Mouse (Mus musculus) lung, adult 2 months (tissue): ENCODE measurements around the gene Nvl. TPM values are rescaled to one million over a fixed set of nuclear protein-coding genes. Genes with fewer than 3 reads are reported as not detected.
A peak's percentile ranks its signal among the peaks of the same experiment; 100 is the strongest.

Experiments
- DNase-seq: peaks from one replicate; pipeline ENCODE4 v3.0.0; 2022
- H3K4me1 ChIP-seq: fragments of 200-500 bp; 2 replicates; pipeline ENCODE4 v1.6.1; 2011; ENCODE audit warnings: low read length; ENCODE audit not compliant: control insufficient read depth, insufficient read depth
- H3K4me3 ChIP-seq: fragments of 200-500 bp; replicated peaks from 2 replicates; pipeline ENCODE3; 2011; ENCODE audit warnings: low read depth, mild to moderate bottlenecking, control low read depth, low read length; ENCODE audit errors: extremely low read depth
- CTCF ChIP-seq: fragments of 200-500 bp; IDR thresholded peaks from 2 replicates; pipeline ENCODE4 v1.5.1; 2011; ENCODE audit warnings: mild to moderate bottlenecking, low read length, control low read depth; ENCODE audit not compliant: insufficient read depth
- POLR2A ChIP-seq: fragments of 200-500 bp; IDR thresholded peaks from 2 replicates; pipeline ENCODE4 v1.6.1; 2011; ENCODE audit warnings: low read depth, mild to moderate bottlenecking, control low read depth, low read length, borderline replicate concordance; ENCODE audit errors: extremely low read depth
- WGBS: fragments of 180-500 bp; shearing (Covaris S2); methylation state at CpG from one replicate; pipeline ENCODE4 v1.1.7; 2018; 5-methylcytosine and 5-hydroxymethylcytosine counted together
- polyA plus RNA-seq: library from polyadenylated mRNA; depleted of rRNA; stranded (reverse); fragments of >200 nt; gene quantifications from 2 replicates; pipeline ENCODE4 v1.2.3, GENCODE M21; 2012; rRNA removed

Gene Nvl
- 5.7 and 7.4 TPM in 2 replicates for polyA plus RNA-seq

DNA sequence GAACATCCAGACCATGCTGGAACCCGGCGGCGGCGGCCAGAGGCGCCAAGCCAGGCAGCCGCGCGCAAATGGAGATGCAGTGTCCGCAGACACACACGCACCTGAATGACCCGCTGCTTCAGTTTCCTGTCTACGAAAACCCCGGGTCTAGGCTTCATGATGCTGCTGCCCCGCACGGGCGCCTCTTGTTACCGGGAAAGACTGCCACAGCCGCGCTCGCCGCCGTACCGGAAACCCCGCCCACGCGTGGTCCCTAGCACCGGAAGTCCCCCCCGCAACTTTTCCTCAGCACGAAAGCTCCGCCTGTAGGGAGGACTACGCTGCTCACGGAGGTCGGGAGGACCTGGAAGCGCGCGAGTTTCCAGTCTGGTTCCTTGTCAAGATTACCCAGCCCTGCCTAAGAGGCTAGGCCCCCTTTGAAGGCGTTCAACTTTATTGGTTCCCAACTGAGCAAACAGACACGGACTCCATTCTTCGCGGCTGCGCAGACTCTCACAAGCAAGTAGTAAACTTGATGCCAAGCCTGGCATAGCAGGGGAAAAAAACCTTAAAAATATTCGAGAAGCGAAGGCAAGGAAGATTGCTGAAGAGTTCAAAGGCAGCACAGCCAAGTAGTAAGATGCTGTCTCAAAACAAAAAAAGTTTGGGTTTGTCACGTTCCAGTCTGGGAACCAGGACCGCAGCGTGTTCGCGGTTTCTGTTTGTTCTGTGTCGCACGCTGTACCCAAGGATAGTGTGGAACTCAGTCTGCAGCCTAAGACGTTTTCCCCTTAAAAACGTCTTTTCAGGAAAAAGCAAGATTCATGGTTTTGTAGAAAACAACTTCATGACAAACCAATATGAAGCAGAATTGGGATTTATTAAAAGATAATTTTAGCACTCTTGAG is at the start of gene Nvl, which contains the start of gene Cnih4:
Gene Nvl (minus strand): TSS at position 255 of the 887 bp plus-strand sequence.
Gene Cnih4 (plus strand): TSS at position 744 of the 887 bp plus-strand sequence.
- Histone ChIP-seq H3K4me1 (peaks cover 8% of the 10 kb centered on the region; the same call in 1 of the 2 replicates), H3K4me3 (peak within 1 kb of the TSS; percentile 80)
- TF ChIP-seq POLR2A: peak; percentile 54; the same call in 1 of the 2 replicates
- TF ChIP-seq CTCF: no peak
- under 1% methylated on average over 52 of the region's 52 CpGs for WGBS
- peak; percentile 93 for DNase-seq

DNA sequence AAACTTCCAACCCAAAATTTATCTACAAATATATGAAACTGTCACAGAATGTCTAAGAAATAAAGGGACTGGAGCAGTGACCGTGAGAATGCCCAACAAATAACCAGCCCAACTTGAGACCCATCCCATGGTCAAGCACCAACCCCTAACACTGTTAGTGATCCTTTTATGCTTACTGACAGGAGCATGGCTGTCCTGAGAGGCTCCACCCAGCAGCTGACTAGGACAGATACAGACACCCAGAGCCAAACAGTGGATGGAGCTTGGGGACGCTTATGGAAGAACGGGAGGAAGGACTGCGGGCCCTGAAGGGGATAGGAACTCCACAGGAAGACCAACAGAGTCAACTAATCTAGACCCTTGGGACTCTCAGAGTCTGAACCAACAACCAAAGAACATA is 44.9 kb upstream of the Nvl start:
- 90% methylated on average over 4 of the region's 4 CpGs for WGBS
- Histone ChIP-seq H3K4me3 (no peak overlapping the region), H3K4me1 (no peaks in the 10 kb centered on the region)
- TF ChIP-seq CTCF (no peak), POLR2A (no peak)
- DNase-seq: no peak

DNA sequence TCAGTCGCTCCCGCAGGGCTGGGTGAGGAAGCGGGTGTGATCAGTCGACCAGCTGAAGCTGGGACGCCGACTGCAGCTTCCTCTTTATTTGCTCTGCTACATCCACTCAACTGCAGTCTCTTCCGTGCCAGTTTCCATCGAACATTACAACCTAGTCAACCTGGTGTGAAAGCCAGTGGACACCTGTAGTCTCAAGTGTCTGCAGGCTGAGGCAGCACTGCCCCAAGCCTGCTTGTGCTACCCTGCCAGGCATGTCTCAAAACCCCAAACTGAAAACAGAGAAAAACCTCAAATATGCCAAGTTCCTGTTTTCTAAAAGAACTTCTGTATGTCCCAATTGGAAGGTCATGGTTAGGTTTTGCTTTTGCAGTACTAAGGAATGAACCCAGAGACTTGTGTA is 26.2 kb upstream of the Nvl start:
- no peak overlapping the region for H3K4me3 ChIP-seq
- H3K4me1 ChIP-seq: no peaks in the 10 kb centered on the region
- 50% methylated on average over 8 of the region's 8 CpGs for WGBS
- DNase-seq: no peak
- TF ChIP-seq CTCF (no peak), POLR2A (no peak)

DNA sequence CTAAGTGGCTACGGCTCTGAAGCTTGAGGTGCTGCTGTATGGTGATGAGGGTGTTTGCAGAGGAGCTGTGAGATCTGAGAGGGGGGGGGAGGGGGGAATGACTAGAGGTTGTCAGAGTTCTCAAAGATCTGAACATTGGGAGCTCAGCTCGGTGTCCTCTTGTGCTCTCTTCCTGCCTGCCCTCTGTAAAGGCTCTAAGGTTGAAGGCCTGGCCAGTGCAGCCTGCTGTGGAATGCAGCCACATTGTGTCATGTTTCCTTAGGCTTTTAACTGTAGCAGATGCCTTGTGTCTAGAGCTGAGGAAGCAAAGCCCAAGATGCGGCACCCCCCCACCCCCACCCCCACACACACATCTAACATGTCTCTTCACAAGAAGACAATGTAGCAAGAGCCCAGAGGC is 24.4 kb upstream of the Nvl start:
- WGBS: 63% methylated on average over 3 of the region's 3 CpGs
- TF ChIP-seq CTCF (no peak), POLR2A (no peak)
- H3K4me3 ChIP-seq: no peak overlapping the region
- no peaks in the 10 kb centered on the region for H3K4me1 ChIP-seq
- DNase-seq: no peak

DNA sequence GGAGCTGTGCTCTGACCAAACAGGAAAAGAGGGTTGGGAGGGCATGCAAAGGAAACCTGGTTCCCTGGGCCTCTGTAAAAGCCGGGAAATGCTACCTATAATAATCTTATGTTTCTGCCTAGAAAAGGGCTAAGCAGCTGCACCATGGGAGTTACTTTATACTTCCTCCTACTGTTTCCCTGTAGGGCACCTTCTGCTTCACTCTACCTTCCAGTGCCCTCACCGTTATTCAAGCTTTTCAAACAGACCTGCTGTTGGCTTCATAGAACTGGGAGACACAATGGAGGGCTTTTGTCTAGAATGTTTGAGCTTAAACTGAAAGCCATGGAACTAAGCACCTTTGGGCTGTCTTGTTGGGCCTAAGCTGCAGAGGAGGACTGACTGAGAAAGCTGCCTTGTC is 23.8 kb upstream of the Nvl start:
- 76% methylated on average over 2 of the region's 2 CpGs for WGBS

DNA sequence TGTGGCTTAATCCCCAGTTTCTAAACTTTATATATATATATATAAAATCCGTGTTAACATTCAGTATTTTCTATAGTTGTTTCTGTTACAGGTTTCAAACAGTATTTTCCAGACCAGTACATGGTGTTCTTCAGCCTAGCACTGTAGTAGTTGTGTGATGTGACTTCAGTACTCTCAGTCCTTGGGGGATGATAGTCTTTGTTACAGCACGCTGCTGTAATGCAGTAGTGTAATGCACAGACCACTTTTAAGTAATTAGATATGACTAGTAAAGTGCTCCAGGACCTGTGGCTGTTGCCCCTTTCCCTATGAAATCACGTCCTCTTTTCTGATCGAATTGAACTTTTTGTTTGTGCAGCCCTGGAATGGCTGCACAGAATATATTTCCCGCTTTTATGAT is 7.5 kb upstream of the Nvl start:
- peaks cover 2% of the 10 kb centered on the region; the same call in 1 of the 2 replicates for H3K4me1 ChIP-seq
- WGBS: 32% methylated on average over 5 of the region's 5 CpGs
- DNase-seq: no peak
- H3K4me3 ChIP-seq: no peak overlapping the region
- TF ChIP-seq CTCF (no peak), POLR2A (no peak)

More for the DNA sequence above, 23.8 kb upstream of the Nvl start:
- Histone ChIP-seq H3K4me3 (no peak overlapping the region), H3K4me1 (no peaks in the 10 kb centered on the region)
- TF ChIP-seq POLR2A (no peak), CTCF (no peak)
- DNase-seq: no peak

DNA sequence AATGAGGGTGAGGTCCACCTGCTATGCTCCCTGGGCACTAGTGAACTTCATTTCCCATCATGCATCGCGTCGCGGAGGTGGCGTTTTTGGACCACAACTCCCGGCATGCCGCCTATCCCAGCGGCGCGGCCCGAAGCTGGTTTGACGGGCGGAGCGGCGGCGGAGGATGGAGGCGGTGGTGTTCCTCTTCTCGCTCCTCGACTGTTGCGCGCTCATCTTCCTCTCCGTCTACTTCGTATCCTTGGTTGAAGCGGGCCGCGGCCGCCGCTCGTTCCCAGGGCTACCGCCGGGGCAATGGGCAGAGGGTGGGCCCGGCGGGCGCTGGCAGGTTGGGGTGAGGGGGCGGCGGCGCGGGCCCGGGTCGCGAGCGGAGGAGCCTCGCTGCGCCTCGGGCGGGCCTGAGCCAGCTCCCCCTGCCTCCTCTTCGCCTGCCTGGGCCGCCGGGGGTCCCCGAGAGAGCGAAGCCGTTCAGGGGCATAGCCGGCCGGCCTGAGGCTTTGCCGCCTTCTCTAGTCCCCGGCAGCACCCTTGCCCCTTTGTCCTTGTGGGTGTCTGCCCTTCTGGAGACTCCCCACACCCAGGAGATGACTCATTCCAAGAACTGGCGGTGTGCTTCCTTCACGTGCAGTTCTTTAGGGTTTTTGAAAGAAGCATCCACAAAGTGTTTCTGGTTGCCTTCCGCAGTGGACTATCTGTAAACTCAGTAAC is 7.0 kb upstream of the Nvl start:
- Histone ChIP-seq H3K4me3 (peak overlapping the region; percentile 75), H3K4me1 (peaks cover 2% of the 10 kb centered on the region; the same call in 1 of the 2 replicates)
- TF ChIP-seq CTCF: no peak
- TF ChIP-seq POLR2A: peak; percentile 79; the same call in 1 of the 2 replicates
- peak; percentile 83 for DNase-seq
- WGBS: under 1% methylated on average over 59 of the region's 59 CpGs

DNA sequence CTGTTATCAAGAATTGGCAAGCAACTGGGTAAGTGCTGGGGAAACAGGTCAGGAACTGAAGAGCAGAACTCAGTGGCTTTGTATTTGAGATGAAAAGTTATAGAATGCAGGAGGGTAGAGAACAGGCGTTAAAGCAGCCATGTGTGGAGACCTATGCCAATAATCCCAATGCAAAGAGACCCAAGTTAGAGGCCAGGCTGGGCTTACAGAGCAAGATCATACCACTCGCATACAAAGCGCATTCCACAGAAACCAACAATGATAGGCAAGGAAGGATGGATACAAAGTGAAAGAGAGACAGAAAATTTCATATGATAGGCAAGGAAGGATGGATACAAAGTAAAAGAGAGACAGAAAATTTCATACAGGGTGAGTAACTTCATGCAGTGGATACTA is 6.4 kb upstream of the Nvl start:
- WGBS: 71% methylated on average over 3 of the region's 3 CpGs
- H3K4me1 ChIP-seq: peaks cover 2% of the 10 kb centered on the region; the same call in 1 of the 2 replicates
- no peak for DNase-seq
- H3K4me3 ChIP-seq: no peak overlapping the region
- TF ChIP-seq CTCF (no peak), POLR2A (no peak)

DNA sequence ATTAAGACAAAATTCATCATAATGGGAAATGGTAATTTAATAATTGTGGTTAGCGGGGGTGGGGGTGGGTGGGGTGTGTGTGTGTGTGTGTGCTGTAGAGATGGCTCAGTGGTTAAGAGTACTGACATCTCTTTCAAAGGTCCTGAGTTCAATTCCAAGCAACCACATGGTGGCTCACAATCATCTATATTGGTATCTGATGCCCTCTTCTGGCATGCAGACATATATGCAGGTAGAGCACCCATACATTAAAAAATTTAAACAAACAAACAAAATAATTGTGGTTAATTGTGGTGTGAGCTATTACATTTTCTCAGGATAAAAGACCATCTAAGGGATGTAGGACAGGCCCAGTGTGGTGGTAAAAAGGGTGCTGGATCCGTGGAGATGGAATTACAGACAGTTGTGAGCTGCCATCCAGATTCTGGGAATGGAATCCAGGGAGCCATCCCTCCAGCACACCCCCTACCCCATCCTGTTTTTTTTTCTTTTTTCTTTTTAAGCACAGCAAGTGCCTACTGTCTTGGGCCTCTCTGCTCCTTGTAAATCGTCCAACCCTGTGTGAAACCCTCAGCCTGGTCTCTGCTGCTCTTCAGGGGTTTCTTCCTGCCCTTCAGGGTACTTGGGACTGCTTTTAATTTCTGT is 5.5 kb upstream of the Nvl start:
- no peak for DNase-seq
- no peak for TF ChIP-seq CTCF
- TF ChIP-seq POLR2A: no peak
- Histone ChIP-seq H3K4me3 (no peak overlapping the region), H3K4me1 (peaks cover 8% of the 10 kb centered on the region; the same call in 1 of the 2 replicates)
- WGBS: 77% methylated on average over 3 of the region's 3 CpGs

DNA sequence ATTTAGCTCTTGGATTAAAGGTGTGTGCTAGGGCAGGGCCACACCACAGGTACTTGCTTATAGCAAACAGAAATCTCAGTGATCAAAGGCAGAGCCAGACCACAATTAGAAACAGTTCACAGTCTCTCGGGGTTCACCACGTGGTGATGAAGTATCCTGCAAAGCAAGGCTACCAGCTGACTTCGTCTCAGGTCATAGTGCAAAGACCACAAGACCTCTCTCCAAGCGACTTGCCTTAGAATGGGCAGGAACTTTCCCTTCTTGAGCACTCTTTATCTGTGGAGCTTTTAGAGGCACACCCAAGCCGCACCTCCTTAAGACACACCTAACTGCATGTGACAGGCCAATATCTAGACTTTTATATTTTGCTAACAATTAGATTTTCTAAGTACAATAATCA is 4.5 kb upstream of the Nvl start:
- 48% methylated on average over 5 of the region's 5 CpGs for WGBS
- no peak for DNase-seq
- Histone ChIP-seq H3K4me3 (no peak overlapping the region), H3K4me1 (peaks cover 8% of the 10 kb centered on the region; the same call in 1 of the 2 replicates)
- TF ChIP-seq CTCF (no peak), POLR2A (no peak)
